Mouse (Mus musculus) C2C12 (cell line): ENCODE data around the gene Kcnd2.

Experiments used
- CEBPB ChIP-seq: IDR thresholded peaks from one replicate; pipeline ENCODE4 v1.6.1; 2011; ENCODE audit warnings: low read depth, mild to moderate bottlenecking, control low read depth, moderate library complexity
- CTCF ChIP-seq: IDR thresholded peaks from one replicate; pipeline ENCODE4 v1.5.1; 2011; ENCODE audit not compliant: control insufficient read depth, insufficient read depth, insufficient read length
- FOSL1 ChIP-seq: IDR thresholded peaks from one replicate; pipeline ENCODE4 v1.8.0; 2011; ENCODE audit warnings: mild to moderate bottlenecking, low read length; ENCODE audit not compliant: poor library complexity, insufficient read depth, severe bottlenecking
- MAX ChIP-seq: IDR thresholded peaks from one replicate; pipeline ENCODE4 v1.6.1; 2011; ENCODE audit warnings: mild to moderate bottlenecking, control low read depth
- MYOG ChIP-seq: IDR thresholded peaks from one replicate; pipeline ENCODE4 v1.6.1; 2011; ENCODE audit not compliant: control insufficient read depth, insufficient read length; ENCODE audit errors: extremely low read depth
- USF1 ChIP-seq: IDR thresholded peaks from one replicate; pipeline ENCODE4 v1.6.1; 2011; ENCODE audit warnings: low read depth, mild to moderate bottlenecking, control low read depth, moderate library complexity

DNA sequence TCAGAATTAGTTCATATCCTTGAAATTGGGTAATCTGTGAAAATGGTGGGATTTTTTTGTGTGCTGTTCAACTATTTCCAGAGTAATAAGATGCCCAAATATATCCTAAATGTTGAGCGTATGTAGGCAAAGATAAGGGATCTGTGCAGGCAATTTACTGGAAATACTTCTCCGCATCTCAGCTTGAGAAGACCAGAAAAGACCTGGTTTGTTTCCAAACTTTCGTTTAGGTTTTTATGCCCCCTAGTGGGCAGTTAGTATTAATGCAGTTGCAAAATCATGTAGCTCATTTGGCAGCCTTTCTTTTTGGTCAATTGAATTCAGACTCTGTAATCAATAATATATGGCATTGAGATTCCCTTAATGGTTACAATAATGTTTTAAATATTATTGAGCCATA lies 493.9 kb downstream of the Kcnd2 start:
- TF ChIP-seq MAX (no peak), CTCF (no peak), MYOG (no peak), USF1 (no peak), FOSL1 (no peak), CEBPB (no peak)
